Mouse (Mus musculus) hindbrain, embryonic 15.5 days (tissue): Measurements from ENCODE around the gene Agpat3. TPM values are rescaled to one million over a fixed set of nuclear protein-coding genes. Genes with fewer than 3 reads are reported as not detected.

Experiments
- ATAC-seq: fragments of 200-750 bp; cut with Nextera tagmentation; 2 replicates; pipeline ENCODE4 v1.8.0; 2017; ENCODE audit warnings: low read depth, moderate number of reproducible peaks, moderate TSS enrichment; ENCODE audit not compliant: low FRiP score
- H3K27ac ChIP-seq: fragments of 300-500 bp; sonication (generic); replicated peaks from 2 replicates; pipeline ENCODE4 v1.5.1; 2015; ENCODE audit warnings: mild to moderate bottlenecking, inconsistent platforms
- H3K27me3 ChIP-seq: fragments of 300-500 bp; sonication (generic); 2 replicates; pipeline ENCODE4 v1.6.1; 2015; ENCODE audit warnings: control low read depth, inconsistent platforms
- H3K36me3 ChIP-seq: fragments of 300-500 bp; sonication (generic); 2 replicates; pipeline ENCODE4 v1.6.1; 2015; ENCODE audit warnings: control low read depth, inconsistent platforms
- H3K4me1 ChIP-seq: fragments of 300-500 bp; sonication (generic); replicated peaks from 2 replicates; pipeline ENCODE4 v1.6.1; 2015; ENCODE audit warnings: control low read depth, inconsistent platforms
- H3K4me2 ChIP-seq: fragments of 300-500 bp; sonication (generic); 2 replicates; pipeline ENCODE4 v1.6.1; 2015; ENCODE audit warnings: moderate library complexity, mild to moderate bottlenecking, inconsistent platforms
- H3K4me3 ChIP-seq: fragments of 300-500 bp; sonication (generic); 2 replicates; pipeline ENCODE4 v1.5.1; 2015; ENCODE audit warnings: mild to moderate bottlenecking, inconsistent platforms
- H3K9ac ChIP-seq: fragments of 300-500 bp; sonication (generic); 2 replicates; pipeline ENCODE4 v1.6.1; 2015; ENCODE audit warnings: inconsistent platforms
- H3K9me3 ChIP-seq: fragments of 300-500 bp; sonication (generic); 2 replicates; pipeline ENCODE4 v1.6.1; 2016; ENCODE audit warnings: control low read depth, inconsistent platforms
- WGBS: fragments of 180-500 bp; shearing (Covaris S2); methylation state at CpG from one replicate; pipeline ENCODE4 v1.1.7; 2015; 5-methylcytosine and 5-hydroxymethylcytosine counted together
- polyA plus RNA-seq: library from polyadenylated mRNA; unstranded; fragments of >200 nt; fragmentation: Nextera tagmentation; extraction: Ambion mirVana; gene quantifications from 2 replicates; pipeline ENCODE4 v1.2.1, GENCODE M21; 2015

Agpat3 gene
- polyA plus RNA-seq, 1 experiment from 2014 or later: 83.5 TPM

DNA sequence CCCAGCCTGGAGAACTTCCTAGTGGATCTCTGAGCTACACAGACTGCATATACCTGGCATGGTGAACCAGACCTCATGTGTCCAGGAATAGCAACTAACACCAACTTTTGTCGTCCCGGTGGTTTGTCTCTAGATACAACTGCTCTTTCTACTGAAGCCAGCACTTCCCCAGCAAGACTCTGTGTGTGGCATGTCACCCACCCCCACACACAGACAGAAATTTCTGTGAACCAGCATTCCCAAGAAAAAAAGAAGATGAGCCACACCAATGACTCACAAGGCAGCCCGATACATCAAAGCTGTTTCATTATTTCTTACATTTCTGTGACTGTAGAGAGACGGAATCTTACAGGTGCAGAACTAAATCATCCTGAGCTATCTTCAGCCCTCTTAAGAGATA is 52.2 kb downstream of the Agpat3 start:
- H3K27me3 ChIP-seq: no peaks in the 10 kb centered on the region
- H3K4me2 ChIP-seq: no peak overlapping the region
- H3K36me3 ChIP-seq: no peaks in the 10 kb centered on the region
- no peak for ATAC-seq
- no peaks in the 10 kb centered on the region for H3K9me3 ChIP-seq
- no peak overlapping the region for H3K27ac ChIP-seq
- WGBS: 92% methylated on average over 4 of the region's 4 CpGs
- H3K9ac ChIP-seq: no peak overlapping the region
- H3K4me3 ChIP-seq: no peak overlapping the region
- H3K4me1 ChIP-seq: peaks cover 10% of the 10 kb centered on the region

DNA sequence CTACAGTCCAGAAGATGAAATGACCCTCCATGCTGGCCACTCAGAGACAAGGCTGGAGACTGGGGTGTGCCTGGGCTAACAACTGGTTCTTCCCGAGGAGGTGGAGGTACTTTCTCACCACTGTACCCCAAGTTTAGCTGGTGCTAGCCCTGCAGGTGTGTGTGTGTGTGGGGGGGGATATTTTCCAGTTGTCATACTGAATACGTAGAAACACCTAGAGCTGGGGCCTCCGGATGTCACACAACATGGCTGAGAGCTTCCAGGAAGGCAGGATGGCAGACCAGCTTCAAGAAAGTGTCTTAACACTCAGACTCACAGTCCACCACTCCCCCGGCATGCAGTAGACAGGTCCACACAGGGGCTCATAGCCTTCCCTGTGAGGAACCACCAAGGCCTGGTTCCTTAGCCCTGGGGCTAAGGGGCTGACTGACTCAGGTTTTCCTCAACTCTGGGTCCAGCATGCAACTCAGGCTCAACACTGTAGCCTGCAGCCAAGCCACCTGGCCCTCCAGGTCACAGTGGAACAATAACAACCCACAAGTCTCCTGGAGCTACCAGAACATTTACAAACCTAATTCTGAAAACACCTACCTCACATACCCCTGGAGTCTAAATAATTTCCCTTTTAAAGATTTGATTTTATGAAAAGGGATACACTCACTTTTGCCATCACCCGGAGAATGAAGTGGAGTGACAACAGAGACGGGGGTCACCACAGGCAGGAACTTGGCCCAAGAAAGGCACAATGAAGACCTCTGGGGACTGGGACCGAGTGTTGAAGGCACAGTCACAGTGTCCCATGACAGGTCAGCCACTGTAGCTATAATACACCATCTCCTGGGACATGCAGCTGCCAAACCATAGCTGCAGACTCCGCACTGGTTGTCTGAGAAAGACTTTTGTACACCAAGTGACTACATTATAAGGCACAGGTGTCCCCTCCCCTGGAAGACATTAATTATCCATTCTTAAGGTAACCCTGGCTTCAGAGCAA is 53.3 kb downstream of the Agpat3 start:
- Histone ChIP-seq H3K9ac (no peak overlapping the region), H3K4me2 (no peak overlapping the region), H3K27me3 (no peaks in the 10 kb centered on the region), H3K4me1 (peaks cover 10% of the 10 kb centered on the region), H3K4me3 (no peak overlapping the region), H3K36me3 (no peaks in the 10 kb centered on the region; the same call in 1 of the 2 replicates), H3K9me3 (no peaks in the 10 kb centered on the region), H3K27ac (peak overlapping the region; percentile 71)
- WGBS: 92% methylated on average over 8 of the region's 8 CpGs
- no peak for ATAC-seq

- Histone ChIP-seq H3K27ac (peak overlapping the region; percentile 71), H3K4me2 (peak overlapping the region; percentile 19), H3K9ac (no peak overlapping the region), H3K9me3 (no peaks in the 10 kb centered on the region), H3K4me3 (no peak overlapping the region), H3K4me1 (peaks cover 10% of the 10 kb centered on the region), H3K27me3 (no peaks in the 10 kb centered on the region), H3K36me3 (no peaks in the 10 kb centered on the region; the same call in 1 of the 2 replicates)
- ATAC-seq: peak; percentile 80
- 64% methylated on average over 15 of the region's 15 CpGs for WGBS
Observed at GRCm38 (mm10) chr10:78297576-78298484, 54.5 kb downstream of the Agpat3 start.

GRCm38 (mm10) chr10:78296980-78297379 is 55.3 kb downstream of the Agpat3 start:
- Histone ChIP-seq H3K27me3 (no peaks in the 10 kb centered on the region), H3K4me3 (no peak overlapping the region), H3K4me2 (no peak overlapping the region), H3K36me3 (no peaks in the 10 kb centered on the region; the same call in 1 of the 2 replicates), H3K4me1 (peaks cover 10% of the 10 kb centered on the region), H3K9ac (no peak overlapping the region), H3K9me3 (no peaks in the 10 kb centered on the region), H3K27ac (no peak overlapping the region)
- 81% methylated on average over 4 of the region's 4 CpGs for WGBS
- ATAC-seq: no peak

DNA sequence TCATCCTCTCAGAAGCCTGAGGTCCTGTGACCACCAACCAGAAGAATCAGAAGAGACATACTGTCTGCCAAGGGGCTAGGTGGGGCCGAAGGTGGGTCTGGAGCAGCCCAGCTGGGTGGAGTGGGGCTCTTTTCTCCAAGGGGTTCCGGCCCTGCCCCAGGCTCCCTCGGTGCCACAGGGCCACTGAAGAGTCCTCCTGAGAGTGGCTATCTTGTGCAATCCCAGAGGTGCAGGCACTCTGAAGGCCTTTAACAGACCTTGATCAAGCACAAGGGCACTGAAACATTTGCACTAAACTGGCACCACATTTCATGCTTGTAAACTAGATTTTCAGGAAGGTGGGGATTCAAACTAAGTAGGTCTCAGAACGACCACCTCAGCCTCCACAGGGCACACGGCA is 55.9 kb downstream of the Agpat3 start:
- H3K9me3 ChIP-seq: no peaks in the 10 kb centered on the region
- no peak overlapping the region for H3K4me2 ChIP-seq
- WGBS: 91% methylated on average over 5 of the region's 5 CpGs
- H3K27ac ChIP-seq: no peak overlapping the region
- H3K36me3 ChIP-seq: no peaks in the 10 kb centered on the region; the same call in 1 of the 2 replicates
- H3K27me3 ChIP-seq: no peaks in the 10 kb centered on the region
- no peak for ATAC-seq
- peaks cover 10% of the 10 kb centered on the region for H3K4me1 ChIP-seq
- H3K4me3 ChIP-seq: no peak overlapping the region
- no peak overlapping the region for H3K9ac ChIP-seq

DNA sequence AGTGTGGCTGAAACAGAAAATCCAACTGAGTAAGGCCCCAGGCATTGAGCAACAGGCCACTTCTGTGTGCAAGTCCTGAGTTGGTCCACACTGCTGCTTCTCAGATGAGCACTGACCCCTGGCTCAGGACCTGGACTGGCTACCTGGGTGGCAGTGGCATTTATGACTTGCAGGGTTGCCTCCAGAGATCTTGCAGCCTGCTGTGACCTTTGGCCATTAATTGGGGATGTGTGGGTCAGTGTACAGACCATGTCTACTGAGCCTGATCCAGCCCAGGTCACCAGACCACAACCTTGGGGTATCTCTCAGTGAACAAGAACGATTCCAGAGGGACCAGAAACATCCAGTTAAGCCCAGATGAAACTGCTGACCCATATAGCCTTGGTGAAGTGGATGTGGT is 58.7 kb downstream of the Agpat3 start:
- Histone ChIP-seq H3K36me3 (no peaks in the 10 kb centered on the region; the same call in 1 of the 2 replicates), H3K27ac (no peak overlapping the region), H3K27me3 (no peaks in the 10 kb centered on the region), H3K4me3 (no peak overlapping the region), H3K4me1 (peaks cover 10% of the 10 kb centered on the region), H3K9ac (no peak overlapping the region), H3K4me2 (no peak overlapping the region), H3K9me3 (no peaks in the 10 kb centered on the region)
- no peak for ATAC-seq
- WGBS: 88% methylated on average over 1 of the region's 1 CpGs

- WGBS: 81% methylated on average over 5 of the region's 5 CpGs
- H3K9ac ChIP-seq: no peak overlapping the region
- ATAC-seq: no peak
Observed at GRCm38 (mm10) chr10:78292381-78292780, 59.9 kb downstream of the Agpat3 start.

GRCm38 (mm10) chr10:78290730-78291535 is 61.4 kb downstream of the Agpat3 start:
- ATAC-seq: no peak
- Histone ChIP-seq H3K27me3 (no peaks in the 10 kb centered on the region), H3K9me3 (no peaks in the 10 kb centered on the region), H3K4me1 (no peaks in the 10 kb centered on the region), H3K9ac (no peak overlapping the region), H3K4me2 (no peak overlapping the region), H3K36me3 (peaks cover 17% of the 10 kb centered on the region), H3K4me3 (no peak overlapping the region), H3K27ac (no peak overlapping the region)
- WGBS: 87% methylated on average over 8 of the region's 8 CpGs

More at GRCm38 (mm10) chr10:78292381-78292780, 59.9 kb downstream of the Agpat3 start:
- Histone ChIP-seq H3K36me3 (peaks cover 4% of the 10 kb centered on the region), H3K4me3 (no peak overlapping the region), H3K9me3 (no peaks in the 10 kb centered on the region), H3K27me3 (no peaks in the 10 kb centered on the region), H3K4me1 (no peaks in the 10 kb centered on the region), H3K4me2 (no peak overlapping the region), H3K27ac (no peak overlapping the region)

GRCm38 (mm10) chr10:78288896-78289295 is 63.4 kb downstream of the Agpat3 start:
- 79% methylated on average over 4 of the region's 4 CpGs for WGBS
- no peak overlapping the region for H3K9ac ChIP-seq
- no peaks in the 10 kb centered on the region for H3K4me1 ChIP-seq
- H3K27me3 ChIP-seq: no peaks in the 10 kb centered on the region
- no peak overlapping the region for H3K4me2 ChIP-seq
- no peak overlapping the region for H3K27ac ChIP-seq
- peaks cover 20% of the 10 kb centered on the region for H3K36me3 ChIP-seq
- no peaks in the 10 kb centered on the region for H3K9me3 ChIP-seq
- no peak for ATAC-seq
- no peak overlapping the region for H3K4me3 ChIP-seq

DNA sequence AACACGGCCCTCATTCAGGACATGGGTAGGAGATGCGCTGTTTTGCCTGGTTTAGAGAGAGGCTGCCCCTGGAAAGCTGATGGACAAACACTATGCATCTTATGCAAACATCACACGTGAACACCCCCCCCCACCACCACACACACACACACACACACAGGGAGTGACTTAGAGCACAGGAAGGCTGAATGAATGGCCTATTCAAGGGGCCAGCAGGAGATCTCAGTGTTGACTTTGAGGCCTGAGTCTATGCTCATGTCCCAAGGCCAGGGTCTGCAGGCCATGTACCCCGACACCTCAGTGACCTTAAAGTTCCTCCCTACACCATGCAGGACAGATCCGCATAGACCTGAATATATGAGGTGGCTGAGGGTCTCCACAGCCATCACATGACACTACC is 64.2 kb downstream of the Agpat3 start:
- Histone ChIP-seq H3K4me1 (no peaks in the 10 kb centered on the region), H3K9me3 (no peaks in the 10 kb centered on the region), H3K9ac (no peak overlapping the region), H3K4me3 (no peak overlapping the region), H3K27me3 (no peaks in the 10 kb centered on the region), H3K27ac (no peak overlapping the region), H3K36me3 (peaks cover 27% of the 10 kb centered on the region), H3K4me2 (no peak overlapping the region)
- 81% methylated on average over 5 of the region's 5 CpGs for WGBS
- no peak for ATAC-seq

DNA sequence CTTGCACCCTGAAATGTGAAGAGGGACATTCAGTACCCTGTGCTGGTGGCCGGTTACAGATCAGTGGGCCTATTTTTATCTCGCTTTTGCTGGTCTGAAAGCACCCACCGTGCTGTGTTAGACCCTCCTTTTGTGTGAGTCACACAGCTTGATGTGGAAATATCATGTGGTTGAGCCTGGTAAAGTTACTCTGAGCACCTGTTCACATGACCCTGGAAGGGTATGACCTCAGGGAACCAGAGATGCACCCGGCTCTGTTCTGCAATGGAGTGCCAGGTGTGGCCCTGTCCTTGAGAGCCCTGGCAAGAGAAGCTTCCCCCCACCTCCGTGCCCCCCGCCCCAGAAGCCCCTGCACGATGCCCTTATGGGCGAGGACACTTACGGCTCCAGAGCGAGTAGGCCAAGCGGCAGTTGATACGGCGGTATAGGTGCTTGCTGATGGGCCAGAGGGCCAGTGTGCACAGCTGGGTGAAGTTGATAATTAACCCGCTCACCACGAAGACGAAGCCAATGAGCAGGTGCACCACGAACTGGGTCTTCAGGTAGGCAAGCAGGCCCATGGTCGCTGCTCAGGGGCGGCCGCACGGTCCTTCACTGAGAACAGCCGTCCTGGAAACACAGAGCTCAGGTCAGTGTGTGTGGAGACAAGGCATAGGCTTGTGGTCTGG is 64.7 kb downstream of the Agpat3 start:
- no peak overlapping the region for H3K4me3 ChIP-seq
- no peak for ATAC-seq

More for the DNA sequence above, 64.7 kb downstream of the Agpat3 start:
- H3K27ac ChIP-seq: no peak overlapping the region
- H3K36me3 ChIP-seq: peaks cover 29% of the 10 kb centered on the region
- H3K9me3 ChIP-seq: no peaks in the 10 kb centered on the region
- WGBS: 95% methylated on average over 22 of the region's 22 CpGs
- H3K27me3 ChIP-seq: no peaks in the 10 kb centered on the region
- no peak overlapping the region for H3K9ac ChIP-seq
- no peaks in the 10 kb centered on the region for H3K4me1 ChIP-seq
- no peak overlapping the region for H3K4me2 ChIP-seq
